Mouse (Mus musculus) midbrain, embryonic 11.5 days (tissue): ENCODE results near the gene Plekha5. TPM values are rescaled to one million over a fixed set of nuclear protein-coding genes. Genes with fewer than 3 reads are reported as not detected.

Source experiments
- ATAC-seq: fragments of 200-750 bp; cut with Nextera tagmentation; 2 replicates; pipeline ENCODE4 v1.8.0; 2017; ENCODE audit warnings: moderate TSS enrichment, moderate library complexity; ENCODE audit not compliant: low FRiP score
- DNase-seq: peaks from one replicate; pipeline ENCODE4 v3.0.0; 2015; ENCODE audit warnings: low spot score; ENCODE audit errors: missing footprints
- H3K27ac ChIP-seq: fragments of 300-500 bp; sonication (generic); 2 replicates; pipeline ENCODE4 v1.5.1; 2014; ENCODE audit warnings: low read depth, low read length
- H3K27me3 ChIP-seq: fragments of 300-500 bp; sonication (generic); 2 replicates; pipeline ENCODE4 v1.6.1; 2014; ENCODE audit warnings: mild to moderate bottlenecking, low read length, moderate library complexity, mixed read lengths; ENCODE audit not compliant: control insufficient read depth, insufficient read depth
- H3K36me3 ChIP-seq: fragments of 300-500 bp; sonication (generic); 2 replicates; pipeline ENCODE4 v1.6.1; 2014; ENCODE audit warnings: mild to moderate bottlenecking, low read length, moderate library complexity, mixed read lengths; ENCODE audit not compliant: control insufficient read depth, insufficient read depth
- H3K4me1 ChIP-seq: fragments of 300-500 bp; sonication (generic); 2 replicates; pipeline ENCODE4 v1.6.1; 2014; ENCODE audit warnings: low read length; ENCODE audit not compliant: control insufficient read depth, insufficient read depth
- H3K4me2 ChIP-seq: fragments of 300-500 bp; sonication (generic); 2 replicates; pipeline ENCODE4 v1.6.1; 2014; ENCODE audit warnings: mild to moderate bottlenecking, moderate library complexity
- H3K4me3 ChIP-seq: fragments of 300-500 bp; sonication (generic); 2 replicates; pipeline ENCODE4 v1.5.1; 2014; ENCODE audit warnings: low read depth, low read length
- H3K9ac ChIP-seq: fragments of 300-500 bp; sonication (generic); 2 replicates; pipeline ENCODE4 v1.6.1; 2014; ENCODE audit warnings: low read length
- H3K9me3 ChIP-seq: fragments of 300-500 bp; sonication (generic); 2 replicates; pipeline ENCODE4 v1.6.1; 2016; ENCODE audit warnings: low read length; ENCODE audit not compliant: control insufficient read depth
- WGBS: fragments of 180-500 bp; shearing (Covaris S2); extraction: QIAGEN DNeasy Blood & Tissue Kit; methylation state at CpG from one replicate; pipeline ENCODE4 v1.1.7; 2014; 5-methylcytosine and 5-hydroxymethylcytosine counted together
- polyA plus RNA-seq: library from polyadenylated mRNA; unstranded; fragments of >200 nt; fragmentation: Nextera tagmentation; extraction: Ambion mirVana; gene quantifications from 2 replicates; pipeline ENCODE4 v1.2.1, GENCODE M21; 2014

Plekha5 gene
- polyA plus RNA-seq, 1 experiment from 2014 or later = 56.9 TPM

DNA sequence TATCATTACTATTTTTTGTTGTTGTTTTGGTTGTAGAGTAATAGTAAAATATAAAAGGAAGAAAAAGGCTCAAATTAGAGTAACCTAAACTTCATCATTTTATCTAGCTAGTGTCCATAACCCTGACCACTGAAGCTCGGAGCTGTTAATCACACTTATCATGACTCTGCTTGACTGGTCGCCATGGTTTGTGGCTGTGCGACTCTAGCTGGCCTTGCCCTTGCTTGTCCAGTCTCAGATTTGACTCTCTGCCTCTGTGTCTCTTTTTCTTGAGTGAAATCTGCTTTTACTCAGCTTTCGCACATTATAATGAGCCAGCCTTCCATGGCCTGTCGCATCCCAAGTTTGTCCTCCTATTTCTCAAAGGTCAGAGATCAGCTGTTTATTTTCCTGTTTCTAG, 26.8 kb downstream of the Plekha5 start:
- 95% methylated on average over 5 of the region's 5 CpGs for WGBS
- ATAC-seq (no peak), DNase-seq (no peak)
- Histone ChIP-seq H3K4me2 (no peak overlapping the region), H3K4me3 (no peak overlapping the region), H3K27ac (no peak overlapping the region), H3K9me3 (no peaks in the 10 kb centered on the region), H3K9ac (no peak overlapping the region), H3K36me3 (peaks cover 6% of the 10 kb centered on the region; the same call in 1 of the 2 replicates), H3K4me1 (no peaks in the 10 kb centered on the region; the same call in 1 of the 2 replicates), H3K27me3 (no peaks in the 10 kb centered on the region)

DNA sequence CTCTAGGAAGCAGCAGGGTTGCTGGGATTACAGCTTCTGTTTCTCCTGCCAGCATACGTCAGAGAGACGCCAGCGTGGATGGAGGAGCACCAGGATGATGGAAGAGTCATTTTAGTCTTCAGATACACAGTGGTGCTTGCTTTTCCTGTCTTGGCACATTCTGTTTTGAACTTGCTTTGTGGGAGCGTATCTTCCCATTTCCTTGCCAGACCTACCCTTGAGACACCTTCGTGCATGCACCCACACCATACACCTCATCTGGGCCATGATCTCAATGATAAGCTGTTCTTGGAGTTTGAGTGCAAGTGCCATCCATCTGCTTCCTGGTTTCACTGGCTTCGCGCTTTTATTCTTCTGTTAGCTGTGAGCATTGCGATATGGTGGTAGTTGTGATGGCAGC, 28.9 kb downstream of the Plekha5 start:
- no peak for DNase-seq

DNA sequence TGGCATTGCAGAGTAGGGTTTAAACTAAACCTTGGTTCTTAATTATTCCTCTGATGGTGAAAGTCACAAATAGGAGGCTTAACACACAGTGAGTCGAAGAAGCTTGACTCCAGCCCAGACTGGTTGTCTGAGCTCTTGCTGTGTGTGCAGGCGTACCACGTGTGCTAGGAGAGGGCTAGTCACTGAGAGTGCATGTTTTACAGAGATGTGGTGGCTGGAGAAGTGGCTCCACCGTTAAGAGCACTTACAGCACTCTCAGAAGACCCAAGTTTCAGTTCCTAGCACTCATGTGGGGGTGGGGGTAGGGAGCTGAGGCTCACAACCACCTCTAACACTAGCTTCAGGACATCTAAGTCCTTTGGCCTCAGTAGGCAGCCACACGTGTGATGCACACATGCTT, 29.6 kb downstream of the Plekha5 start:
- no peaks in the 10 kb centered on the region for H3K27me3 ChIP-seq
- H3K9ac ChIP-seq = no peak overlapping the region
- ATAC-seq = no peak
- H3K9me3 ChIP-seq = no peaks in the 10 kb centered on the region
- no peaks in the 10 kb centered on the region for H3K4me1 ChIP-seq
- H3K27ac ChIP-seq = no peak overlapping the region
- no peak overlapping the region for H3K4me2 ChIP-seq
- no peak for DNase-seq
- no peak overlapping the region for H3K4me3 ChIP-seq
- H3K36me3 ChIP-seq = peaks cover 6% of the 10 kb centered on the region; the same call in 1 of the 2 replicates
- WGBS = 95% methylated on average over 5 of the region's 5 CpGs

More for the DNA sequence above, 28.9 kb downstream of the Plekha5 start:
- H3K9me3 ChIP-seq = no peaks in the 10 kb centered on the region
- H3K4me3 ChIP-seq = no peak overlapping the region
- no peaks in the 10 kb centered on the region for H3K27me3 ChIP-seq
- no peak overlapping the region for H3K4me2 ChIP-seq
- H3K27ac ChIP-seq = no peak overlapping the region
- ATAC-seq = no peak
- peaks cover 6% of the 10 kb centered on the region; the same call in 1 of the 2 replicates for H3K36me3 ChIP-seq
- H3K9ac ChIP-seq = no peak overlapping the region
- WGBS = 94% methylated on average over 8 of the region's 8 CpGs
- no peaks in the 10 kb centered on the region for H3K4me1 ChIP-seq

DNA sequence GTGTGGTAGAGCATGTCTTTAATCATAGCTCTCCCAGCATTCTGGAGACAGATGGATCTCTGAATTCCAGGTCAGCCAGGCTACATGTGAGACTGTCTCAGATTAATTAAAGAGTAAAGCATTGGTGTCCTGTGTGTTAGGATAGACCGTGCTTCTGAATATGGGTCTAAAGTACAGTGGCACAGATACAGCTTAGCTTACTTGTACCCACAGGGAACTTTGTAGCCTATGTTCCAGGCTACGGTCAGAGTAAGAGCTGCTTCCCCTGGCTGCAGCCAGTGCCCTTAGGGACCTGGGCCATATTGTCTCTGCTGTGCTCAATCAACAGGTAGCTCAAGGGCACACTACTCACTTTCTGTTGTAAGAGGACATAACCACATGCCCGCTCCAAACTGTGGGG, 30.5 kb downstream of the Plekha5 start:
- no peak overlapping the region for H3K9ac ChIP-seq
- H3K27me3 ChIP-seq = no peaks in the 10 kb centered on the region
- no peak for DNase-seq
- ATAC-seq = no peak
- H3K36me3 ChIP-seq = peaks cover 6% of the 10 kb centered on the region; the same call in 1 of the 2 replicates
- no peak overlapping the region for H3K27ac ChIP-seq
- no peak overlapping the region for H3K4me3 ChIP-seq
- no peaks in the 10 kb centered on the region for H3K9me3 ChIP-seq
- H3K4me2 ChIP-seq = no peak overlapping the region
- 99% methylated on average over 3 of the region's 3 CpGs for WGBS
- no peaks in the 10 kb centered on the region for H3K4me1 ChIP-seq

DNA sequence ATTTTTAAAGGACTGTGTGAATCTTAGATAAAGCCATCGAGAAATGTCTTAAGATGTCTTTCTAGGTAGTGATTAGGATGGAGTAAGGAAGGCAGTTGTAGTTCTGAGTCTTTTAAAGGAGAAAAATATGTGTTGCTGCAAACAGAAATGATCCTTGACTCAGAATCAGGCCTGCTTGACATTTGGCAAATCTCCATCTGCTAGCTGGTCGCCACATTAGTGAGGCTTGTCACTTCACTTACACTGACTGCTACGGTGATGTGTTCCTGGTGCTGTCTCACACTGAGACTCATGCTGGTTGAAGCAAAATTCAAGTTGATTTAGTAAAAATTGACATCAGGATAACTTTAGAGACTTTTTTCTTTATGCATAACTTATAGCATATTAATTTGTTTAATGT, 32.0 kb downstream of the Plekha5 start:
- Histone ChIP-seq H3K27me3 (no peaks in the 10 kb centered on the region), H3K4me3 (no peak overlapping the region), H3K9me3 (no peaks in the 10 kb centered on the region), H3K4me2 (no peak overlapping the region), H3K9ac (no peak overlapping the region), H3K4me1 (no peaks in the 10 kb centered on the region), H3K27ac (no peak overlapping the region), H3K36me3 (peaks cover 6% of the 10 kb centered on the region; the same call in 1 of the 2 replicates)
- WGBS = 86% methylated on average over 3 of the region's 3 CpGs
- ATAC-seq (no peak), DNase-seq (no peak)

DNA sequence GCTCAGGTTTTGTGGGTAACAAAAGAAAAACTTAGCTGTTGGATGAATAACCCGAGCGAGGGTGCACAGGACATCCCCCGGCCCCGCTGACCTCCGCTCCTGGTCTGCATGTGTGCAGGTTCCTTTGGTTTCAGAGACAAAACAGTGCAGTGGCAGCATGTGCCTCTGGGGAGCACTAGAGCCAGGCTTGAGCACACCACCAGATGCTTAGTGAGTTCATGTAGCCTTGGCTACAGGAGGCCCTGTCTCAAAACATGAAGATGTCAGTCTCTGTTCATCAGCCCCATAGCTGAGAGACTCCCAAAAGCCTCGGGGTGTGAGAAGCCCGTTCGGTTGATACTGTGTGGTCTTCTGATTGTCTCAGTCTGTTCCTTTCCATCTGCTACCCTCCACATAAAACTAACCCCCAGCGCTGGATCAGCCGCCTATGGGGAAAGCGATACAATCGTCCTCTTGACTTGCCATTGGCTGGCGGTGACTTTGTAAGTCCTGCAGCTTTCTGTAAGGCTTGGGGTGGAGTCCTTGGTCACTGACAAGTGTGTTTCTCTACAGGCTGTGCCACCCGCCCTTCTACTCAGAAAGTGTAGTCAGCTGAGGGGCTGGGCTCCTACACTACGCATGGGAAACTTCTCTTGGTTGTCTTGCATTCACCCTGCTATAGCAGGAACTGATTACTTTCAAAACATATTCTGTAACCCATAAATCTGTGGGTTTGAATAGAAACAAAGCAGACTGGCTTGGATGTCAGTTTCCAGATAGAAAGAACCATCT, 32.7 kb downstream of the Plekha5 start:
- no peak overlapping the region for H3K27ac ChIP-seq
- DNase-seq (no peak), ATAC-seq (peak; percentile 61; the same call in 1 of the 2 replicates)
- 90% methylated on average over 15 of the region's 15 CpGs for WGBS
- H3K4me2 ChIP-seq = no peak overlapping the region
- no peak overlapping the region for H3K9ac ChIP-seq
- no peaks in the 10 kb centered on the region for H3K4me1 ChIP-seq
- no peaks in the 10 kb centered on the region for H3K27me3 ChIP-seq
- peaks cover 6% of the 10 kb centered on the region; the same call in 1 of the 2 replicates for H3K36me3 ChIP-seq
- H3K4me3 ChIP-seq = no peak overlapping the region
- H3K9me3 ChIP-seq = no peaks in the 10 kb centered on the region

DNA sequence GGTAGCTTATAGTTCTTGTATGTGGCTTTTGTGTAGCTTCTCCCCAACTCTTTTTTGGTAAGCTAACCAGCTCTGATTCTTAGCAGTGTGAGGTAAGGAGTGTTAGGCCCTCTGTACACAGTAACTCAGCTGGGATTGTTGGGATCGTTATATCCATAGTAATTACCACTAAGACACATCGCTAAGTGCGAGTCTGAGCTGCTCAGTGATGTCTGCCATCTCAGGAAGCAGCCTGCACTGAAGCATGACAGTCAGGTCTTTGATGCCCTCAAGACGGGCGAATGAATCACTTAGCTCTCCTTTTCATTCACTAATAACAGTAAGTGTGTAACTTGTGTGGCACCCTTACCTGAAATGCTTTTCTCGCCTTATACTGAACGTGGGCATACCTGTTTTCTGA, 36.5 kb downstream of the Plekha5 start:
- no peaks in the 10 kb centered on the region for H3K27me3 ChIP-seq
- H3K36me3 ChIP-seq = no peaks in the 10 kb centered on the region
- H3K9me3 ChIP-seq = no peaks in the 10 kb centered on the region
- DNase-seq (no peak), ATAC-seq (peak; percentile 34; the same call in 1 of the 2 replicates)
- no peak overlapping the region for H3K27ac ChIP-seq
- no peaks in the 10 kb centered on the region for H3K4me1 ChIP-seq
- no peak overlapping the region for H3K4me3 ChIP-seq
- no peak overlapping the region for H3K9ac ChIP-seq
- H3K4me2 ChIP-seq = no peak overlapping the region
- 87% methylated on average over 7 of the region's 7 CpGs for WGBS

DNA sequence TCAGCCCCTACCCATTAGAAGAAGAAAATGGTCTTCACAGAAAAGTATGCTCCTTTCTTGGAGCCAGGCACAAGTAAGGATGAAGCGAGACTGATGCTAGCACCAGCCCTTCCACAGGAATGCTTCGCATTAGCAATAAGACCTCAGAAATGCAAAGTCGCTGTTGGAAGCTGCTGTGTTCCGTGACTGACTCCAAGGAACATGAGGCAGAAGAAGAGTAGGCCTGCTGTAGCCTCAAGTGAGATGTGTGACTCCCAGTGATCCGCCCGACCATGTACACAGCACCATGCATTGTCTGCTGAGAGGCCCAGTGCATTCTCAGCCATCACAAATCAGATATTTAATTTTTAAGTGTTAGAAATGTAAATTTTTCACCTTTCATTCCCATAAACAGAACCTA, 41.0 kb downstream of the Plekha5 start:
- no peaks in the 10 kb centered on the region for H3K9me3 ChIP-seq
- H3K4me3 ChIP-seq = no peak overlapping the region
- no peaks in the 10 kb centered on the region for H3K27me3 ChIP-seq
- H3K4me1 ChIP-seq = no peaks in the 10 kb centered on the region
- ATAC-seq = no peak
- H3K4me2 ChIP-seq = no peak overlapping the region
- DNase-seq = no peak
- H3K9ac ChIP-seq = no peak overlapping the region
- 92% methylated on average over 6 of the region's 6 CpGs for WGBS
- no peaks in the 10 kb centered on the region for H3K36me3 ChIP-seq
- no peak overlapping the region for H3K27ac ChIP-seq

DNA sequence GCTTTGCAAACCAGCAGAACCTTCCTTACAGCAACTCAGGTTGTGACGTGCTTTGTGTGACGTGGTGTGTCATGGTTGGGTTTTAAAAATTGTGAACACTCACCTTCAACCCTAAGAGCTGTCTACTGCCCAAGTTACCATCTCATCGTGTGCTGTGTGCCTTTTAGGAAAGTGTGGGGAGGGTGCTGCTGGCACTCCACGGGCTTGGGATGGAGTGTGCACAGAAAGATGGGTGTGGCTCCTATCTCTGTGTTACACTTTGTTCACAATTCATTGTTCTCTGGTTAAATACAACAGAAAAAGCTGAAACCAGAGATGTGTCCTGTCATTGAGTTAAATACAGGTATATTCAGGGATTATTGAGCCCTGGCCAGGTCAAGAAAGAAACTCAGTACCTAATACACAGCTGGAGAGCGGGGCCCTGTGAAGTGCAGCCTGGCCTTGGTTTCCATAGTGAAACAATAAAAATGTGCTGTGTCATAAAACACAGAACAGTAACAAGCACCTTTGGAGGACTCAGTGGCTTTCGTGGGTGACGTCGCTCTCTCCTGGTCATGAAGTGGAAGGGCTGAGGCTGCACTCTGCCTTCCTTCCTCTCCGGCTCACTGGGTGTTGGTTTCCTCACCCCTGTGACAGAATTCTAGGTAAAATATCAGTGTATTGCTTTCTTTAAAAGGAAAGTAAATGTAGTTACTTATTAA, 42.2 kb downstream of the Plekha5 start:
- WGBS = 89% methylated on average over 9 of the region's 9 CpGs
- no peak overlapping the region for H3K27ac ChIP-seq
- H3K9ac ChIP-seq = no peak overlapping the region
- H3K4me2 ChIP-seq = no peak overlapping the region
- no peaks in the 10 kb centered on the region for H3K36me3 ChIP-seq
- no peaks in the 10 kb centered on the region for H3K4me1 ChIP-seq
- no peak for DNase-seq
- H3K9me3 ChIP-seq = no peaks in the 10 kb centered on the region
- H3K4me3 ChIP-seq = no peak overlapping the region
- no peaks in the 10 kb centered on the region for H3K27me3 ChIP-seq
- ATAC-seq = no peak
